Mouse (Mus musculus): ENCODE data around the gene Ahnak. TPM values are rescaled to one million over a fixed set of nuclear protein-coding genes. Genes with fewer than 3 reads are reported as not detected.
A peak's percentile ranks its signal among the peaks of the same experiment; 100 is the strongest.

Ahnak gene
- polyA plus RNA-seq, 1 experiment from 2014 or later, result 15.1 TPM

GRCm38 (mm10) chr19:8980771-8981170 is 8.3 kb upstream of the Ahnak start:
- WGBS, result 58% methylated on average over 5 of the region's 5 CpGs
- no peak for DNase-seq (ENCODE audit: low spot score)
- Histone ChIP-seq H3K27me3 (ENCODE audit: insufficient read depth, poor library complexity, severe bottlenecking) (no peaks in the 10 kb centered on the region), H3K27ac (no peak overlapping the region), H3K9me3 (no peaks in the 10 kb centered on the region), H3K4me3 (no peak overlapping the region), H3K36me3 (peaks cover 54% of the 10 kb centered on the region), H3K4me1 (peaks cover 54% of the 10 kb centered on the region)

- Histone ChIP-seq H3K4me3 (no peak overlapping the region), H3K36me3 (peaks cover 45% of the 10 kb centered on the region), H3K27ac (no peak overlapping the region), H3K27me3 (ENCODE audit: insufficient read depth, poor library complexity, severe bottlenecking) (no peaks in the 10 kb centered on the region), H3K9me3 (no peaks in the 10 kb centered on the region), H3K4me1 (peaks cover 60% of the 10 kb centered on the region)
- DNase-seq (ENCODE audit: low spot score), result no peak
- WGBS, result 61% methylated on average over 2 of the region's 2 CpGs
These were observed 7.5 kb upstream of the Ahnak start for GRCm38 (mm10) chr19:8981450-8982168.

- no peaks in the 10 kb centered on the region for H3K9me3 ChIP-seq
- no peak for DNase-seq (ENCODE audit: low spot score)
- 30% methylated on average over 5 of the region's 5 CpGs for WGBS
- H3K27ac ChIP-seq, result peak overlapping the region; percentile 75
- 0 out of 2 replicates have a peak overlapping the region, but pooled peaks have one; percentile 12 for H3K4me3 ChIP-seq
- peaks cover 36% of the 10 kb centered on the region for H3K36me3 ChIP-seq
- H3K27me3 ChIP-seq (ENCODE audit: insufficient read depth, poor library complexity, severe bottlenecking), result no peaks in the 10 kb centered on the region
- H3K4me1 ChIP-seq, result peaks cover 61% of the 10 kb centered on the region
These were observed 6.6 kb upstream of the Ahnak start for GRCm38 (mm10) chr19:8982303-8983149.

- Histone ChIP-seq H3K4me3 (0 out of 2 replicates have a peak overlapping the region, but pooled peaks have one; percentile 12), H3K27me3 (ENCODE audit: insufficient read depth, poor library complexity, severe bottlenecking) (peaks cover 5% of the 10 kb centered on the region; the same call in 1 of the 2 replicates), H3K27ac (peak overlapping the region; percentile 75), H3K9me3 (no peaks in the 10 kb centered on the region), H3K36me3 (peaks cover 29% of the 10 kb centered on the region), H3K4me1 (peaks cover 68% of the 10 kb centered on the region)
- no peak for DNase-seq (ENCODE audit: low spot score)
- WGBS, result 8% methylated on average over 4 of the region's 4 CpGs
These were observed 5.9 kb upstream of the Ahnak start for GRCm38 (mm10) chr19:8983150-8983650.

- peaks cover 18% of the 10 kb centered on the region for H3K36me3 ChIP-seq
- 21% methylated on average over 7 of the region's 7 CpGs for WGBS
- DNase-seq (ENCODE audit: low spot score), result peak; percentile 89
These were observed 4.7 kb upstream of the Ahnak start for GRCm38 (mm10) chr19:8984255-8984868.

GRCm38 (mm10) chr19:8985891-8986290 is 3.2 kb upstream of the Ahnak start:
- Histone ChIP-seq H3K36me3 (peaks cover 2% of the 10 kb centered on the region), H3K27ac (no peak overlapping the region), H3K4me3 (no peak overlapping the region), H3K4me1 (peaks cover 83% of the 10 kb centered on the region), H3K27me3 (ENCODE audit: insufficient read depth, poor library complexity, severe bottlenecking) (peaks cover 8% of the 10 kb centered on the region; the same call in 1 of the 2 replicates), H3K9me3 (no peaks in the 10 kb centered on the region)
- DNase-seq (ENCODE audit: low spot score), result no peak
- 64% methylated on average over 5 of the region's 5 CpGs for WGBS

More at GRCm38 (mm10) chr19:8984255-8984868, 4.7 kb upstream of the Ahnak start:
- peaks cover 79% of the 10 kb centered on the region for H3K4me1 ChIP-seq
- no peak overlapping the region for H3K4me3 ChIP-seq
- H3K27me3 ChIP-seq (ENCODE audit: insufficient read depth, poor library complexity, severe bottlenecking), result peaks cover 8% of the 10 kb centered on the region; the same call in 1 of the 2 replicates
- peak overlapping the region; percentile 59 for H3K27ac ChIP-seq
- H3K9me3 ChIP-seq, result no peaks in the 10 kb centered on the region

GRCm38 (mm10) chr19:8987816-8988215 is 1.3 kb upstream of the Ahnak start:
- no peaks in the 10 kb centered on the region for H3K36me3 ChIP-seq
- peaks cover 8% of the 10 kb centered on the region; the same call in 1 of the 2 replicates for H3K27me3 ChIP-seq (ENCODE audit: insufficient read depth, poor library complexity, severe bottlenecking)
- peak overlapping the region; percentile 81 for H3K4me3 ChIP-seq
- DNase-seq (ENCODE audit: low spot score), result no peak
- H3K4me1 ChIP-seq, result peaks cover 84% of the 10 kb centered on the region
- WGBS, result 21% methylated on average over 2 of the region's 2 CpGs
- peak overlapping the region; percentile 95 for H3K27ac ChIP-seq
- H3K9me3 ChIP-seq, result no peaks in the 10 kb centered on the region

GRCm38 (mm10) chr19:8988346-8989065 is 578 bp upstream of the Ahnak start:
- peak overlapping the region; percentile 81 for H3K4me3 ChIP-seq
- H3K36me3 ChIP-seq, result no peaks in the 10 kb centered on the region
- DNase-seq (ENCODE audit: low spot score), result no peak
- H3K4me1 ChIP-seq, result peaks cover 84% of the 10 kb centered on the region
- no peaks in the 10 kb centered on the region for H3K9me3 ChIP-seq
- peaks cover 8% of the 10 kb centered on the region; the same call in 1 of the 2 replicates for H3K27me3 ChIP-seq (ENCODE audit: insufficient read depth, poor library complexity, severe bottlenecking)
- peak overlapping the region; percentile 95 for H3K27ac ChIP-seq
- 12% methylated on average over 15 of the region's 15 CpGs for WGBS

- Histone ChIP-seq H3K27ac (peak overlapping the region; percentile 95), H3K4me1 (peaks cover 74% of the 10 kb centered on the region), H3K36me3 (no peaks in the 10 kb centered on the region), H3K9me3 (no peaks in the 10 kb centered on the region), H3K27me3 (ENCODE audit: insufficient read depth, poor library complexity, severe bottlenecking) (peaks cover 8% of the 10 kb centered on the region; the same call in 1 of the 2 replicates), H3K4me3 (peak overlapping the region; percentile 81)
- DNase-seq (ENCODE audit: low spot score), result peak; percentile 90
- under 1% methylated on average over 53 of the region's 53 CpGs for WGBS
These were observed 715 bp downstream of the Ahnak start for GRCm38 (mm10) chr19:8989567-8990431.

GRCm38 (mm10) chr19:8990432-8991102 is 1.5 kb downstream of the Ahnak start:
- Histone ChIP-seq H3K27me3 (ENCODE audit: insufficient read depth, poor library complexity, severe bottlenecking) (peaks cover 8% of the 10 kb centered on the region; the same call in 1 of the 2 replicates), H3K4me1 (peaks cover 74% of the 10 kb centered on the region), H3K9me3 (no peaks in the 10 kb centered on the region), H3K4me3 (peak overlapping the region; percentile 81), H3K27ac (peak overlapping the region; percentile 95), H3K36me3 (no peaks in the 10 kb centered on the region)
- peak; percentile 83 for DNase-seq (ENCODE audit: low spot score)
- 11% methylated on average over 15 of the region's 15 CpGs for WGBS
